Mouse (Mus musculus): Measurements from ENCODE around the gene Rdh16f1.

DNA sequence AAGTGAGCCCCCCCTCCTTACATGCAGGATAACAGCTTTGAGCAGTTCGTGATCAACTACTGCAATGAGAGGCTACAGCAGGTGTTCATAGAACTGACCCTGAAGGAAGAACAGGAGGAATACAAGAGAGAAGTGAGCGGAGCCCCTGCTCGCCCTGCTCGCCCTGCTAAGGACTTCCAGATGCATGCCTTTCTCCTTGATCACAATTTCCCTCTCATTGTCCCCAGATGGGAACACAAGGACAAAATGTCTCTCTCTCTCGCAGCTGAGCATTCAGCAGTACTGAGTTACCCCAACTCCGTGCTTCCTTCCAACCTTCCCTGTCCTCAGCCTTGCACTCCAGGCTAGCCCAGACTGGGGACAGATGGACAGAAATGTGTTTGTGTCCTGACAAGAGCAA, 46.9 kb upstream of the Rdh16f1 start:
- TF ChIP-seq CTCF (IDR thresholded peaks at IDR 0.05; ENCODE audit: low read depth) (no peak), EP300 (IDR thresholded peaks at IDR 0.05; ENCODE audit: low read depth) (no peak)
